Mouse (Mus musculus) kidney, postnatal 0 days (tissue): Measurements from ENCODE around the gene Sept5. TPM values are rescaled to one million over a fixed set of nuclear protein-coding genes. Genes with fewer than 3 reads are reported as not detected.

Source experiments
- ATAC-seq: fragments of 200-750 bp; cut with Nextera tagmentation; replicated peaks from 2 replicates; pipeline ENCODE4 v1.8.0; 2017; ENCODE audit warnings: low read depth, moderate number of reproducible peaks, moderate TSS enrichment, moderate library complexity; ENCODE audit not compliant: low FRiP score
- DNase-seq: peaks from one replicate; pipeline ENCODE4 v3.0.0-alpha.2; 2016; ENCODE audit warnings: low spot score
- H3K27ac ChIP-seq: fragments of 300-500 bp; sonication (generic); 2 replicates; pipeline ENCODE4 v1.5.1; 2014; ENCODE audit warnings: mild to moderate bottlenecking
- H3K27me3 ChIP-seq: fragments of 300-500 bp; sonication (generic); 2 replicates; pipeline ENCODE4 v1.6.1; 2014; ENCODE audit warnings: low read length, mixed read lengths; ENCODE audit not compliant: insufficient read depth
- H3K36me3 ChIP-seq: fragments of 300-500 bp; sonication (generic); 2 replicates; pipeline ENCODE4 v1.6.1; 2014; ENCODE audit warnings: low read length, mixed read lengths; ENCODE audit not compliant: insufficient read depth
- H3K4me1 ChIP-seq: fragments of 300-500 bp; sonication (generic); replicated peaks from 2 replicates; pipeline ENCODE4 v1.6.1; 2014; ENCODE audit warnings: antibody characterized with exemption, low read length, mixed read lengths; ENCODE audit not compliant: insufficient read depth
- H3K4me2 ChIP-seq: fragments of 300-500 bp; sonication (generic); 2 replicates; pipeline ENCODE4 v1.6.1; 2014; ENCODE audit warnings: mild to moderate bottlenecking, low read length, moderate library complexity, mixed read lengths
- H3K4me3 ChIP-seq: fragments of 300-500 bp; sonication (generic); replicated peaks from 2 replicates; pipeline ENCODE4 v1.5.1; 2014; ENCODE audit warnings: low read depth, low read length
- H3K9ac ChIP-seq: fragments of 300-500 bp; sonication (generic); 2 replicates; pipeline ENCODE4 v1.6.1; 2014; ENCODE audit warnings: low read depth, low read length
- H3K9me3 ChIP-seq: fragments of 300-500 bp; sonication (generic); replicated peaks from 2 replicates; pipeline ENCODE4 v1.6.1; 2016; ENCODE audit warnings: low read length, inconsistent platforms, mixed read lengths
- CTCF ChIP-seq: IDR thresholded peaks from 2 replicates; pipeline ENCODE4 v1.5.1; 2016; ENCODE audit warnings: antibody characterized with exemption, low read depth, mild to moderate bottlenecking, moderate library complexity
- WGBS: fragments of 180-500 bp; shearing (Covaris S2); extraction: QIAGEN DNeasy Blood & Tissue Kit; methylation state at CpG from one replicate; pipeline ENCODE4 v1.1.7; 2014; 5-methylcytosine and 5-hydroxymethylcytosine counted together
- polyA plus RNA-seq: library from polyadenylated mRNA; unstranded; fragments of >200 nt; fragmentation: Nextera tagmentation; extraction: Ambion mirVana; gene quantifications from 2 replicates; pipeline ENCODE4 v1.2.1, GENCODE M21; 2015

Gene Sept5
- polyA plus RNA-seq, 1 experiment from 2014 or later: 10.4 TPM

- 47% methylated on average over 6 of the region's 6 CpGs for WGBS
- no peak for ATAC-seq
- Histone ChIP-seq H3K9me3 (no peaks in the 10 kb centered on the region), H3K4me3 (peak overlapping the region; percentile 39; the same call in 1 of the 2 replicates), H3K27ac (no peak overlapping the region), H3K4me1 (peaks cover 3% of the 10 kb centered on the region; the same call in 1 of the 2 replicates), H3K4me2 (peak overlapping the region; percentile 84; the same call in 1 of the 2 replicates), H3K27me3 (peaks cover 65% of the 10 kb centered on the region), H3K9ac (no peak overlapping the region), H3K36me3 (no peaks in the 10 kb centered on the region)
- no peak for DNase-seq
- TF ChIP-seq CTCF: no peak
Measured at GRCm38 (mm10) chr16:18620201-18620600, 9.6 kb downstream of the Sept5 start.

GRCm38 (mm10) chr16:18619110-18619509, 10.6 kb downstream of the Sept5 start:
- H3K4me3 ChIP-seq: no peak overlapping the region
- 64% methylated on average over 4 of the region's 4 CpGs for WGBS
- peaks cover 3% of the 10 kb centered on the region; the same call in 1 of the 2 replicates for H3K4me1 ChIP-seq
- H3K4me2 ChIP-seq: no peak overlapping the region
- H3K9me3 ChIP-seq: no peaks in the 10 kb centered on the region
- H3K36me3 ChIP-seq: no peaks in the 10 kb centered on the region
- ATAC-seq (no peak), DNase-seq (no peak)
- H3K27me3 ChIP-seq: peaks cover 58% of the 10 kb centered on the region
- no peak for TF ChIP-seq CTCF
- no peak overlapping the region for H3K27ac ChIP-seq
- H3K9ac ChIP-seq: no peak overlapping the region

DNA sequence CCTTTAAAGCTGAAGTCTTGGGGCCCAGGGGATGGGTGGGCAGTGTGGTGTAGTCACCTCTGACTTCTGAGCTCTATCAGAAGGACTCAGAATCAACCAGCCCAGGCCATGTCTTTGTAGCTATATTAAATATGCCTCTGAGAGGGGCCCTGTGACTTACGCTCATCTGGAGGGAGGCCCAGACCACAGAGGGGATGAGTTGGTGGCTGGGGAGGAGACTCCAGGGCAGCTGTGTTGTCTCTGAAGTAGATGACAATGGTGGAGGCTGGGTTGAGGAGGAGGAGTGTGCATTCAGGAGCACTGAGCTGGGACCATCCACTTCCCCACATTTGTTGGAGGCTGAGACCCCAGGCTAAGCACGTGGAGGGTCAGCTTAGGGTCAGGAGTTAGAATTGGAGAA, 11.5 kb downstream of the Sept5 start:
- DNase-seq (peak; percentile 37), ATAC-seq (no peak)
- H3K9ac ChIP-seq: no peak overlapping the region
- no peak for TF ChIP-seq CTCF
- no peaks in the 10 kb centered on the region for H3K9me3 ChIP-seq
- 30% methylated on average over 2 of the region's 2 CpGs for WGBS
- H3K4me2 ChIP-seq: no peak overlapping the region
- H3K36me3 ChIP-seq: no peaks in the 10 kb centered on the region
- H3K27ac ChIP-seq: no peak overlapping the region
- no peak overlapping the region for H3K4me3 ChIP-seq
- peaks cover 3% of the 10 kb centered on the region; the same call in 1 of the 2 replicates for H3K4me1 ChIP-seq
- peaks cover 50% of the 10 kb centered on the region for H3K27me3 ChIP-seq

DNA sequence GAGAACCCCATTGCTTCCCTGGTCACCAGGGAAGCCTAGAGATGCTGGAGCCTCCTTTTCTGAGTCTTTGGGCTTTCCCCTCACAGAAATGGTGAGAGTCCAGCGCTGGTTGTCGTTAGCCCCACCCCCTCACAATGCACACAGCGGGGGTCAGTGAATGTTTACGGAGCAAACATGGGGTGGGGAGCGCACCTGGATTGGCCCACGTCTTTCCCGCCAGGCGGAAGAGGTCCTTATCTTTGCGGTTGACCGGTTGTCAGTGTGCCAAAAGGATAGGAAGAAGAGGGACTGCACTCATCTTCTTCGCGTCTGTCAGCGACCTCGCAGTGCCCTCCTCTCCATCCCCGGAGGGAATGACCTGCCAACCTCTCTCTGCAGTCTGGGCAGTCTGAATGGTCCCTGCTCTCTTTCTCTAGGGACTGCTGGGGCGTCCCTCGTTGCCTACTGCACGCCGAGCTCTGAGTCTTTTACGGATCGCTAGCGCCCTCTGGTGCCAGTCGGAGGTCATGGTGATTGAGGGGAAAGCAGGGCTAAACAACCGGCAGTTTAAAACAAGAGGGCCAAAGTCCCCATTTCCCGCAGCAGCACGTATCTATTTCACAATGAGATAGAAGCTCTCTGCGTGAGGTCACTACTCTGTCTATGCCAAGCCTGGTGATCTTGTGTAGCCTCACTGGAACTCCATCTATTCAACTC, 12.2 kb downstream of the Sept5 start:
- no peak overlapping the region for H3K4me3 ChIP-seq
- peak; percentile 93 for DNase-seq
- H3K36me3 ChIP-seq: no peaks in the 10 kb centered on the region
- peaks cover 43% of the 10 kb centered on the region for H3K27me3 ChIP-seq
- no peak; the same call in 1 of the 2 replicates for ATAC-seq
- WGBS: 3% methylated on average over 27 of the region's 27 CpGs
- H3K27ac ChIP-seq: no peak overlapping the region
- H3K9me3 ChIP-seq: no peaks in the 10 kb centered on the region
- H3K9ac ChIP-seq: no peak overlapping the region
- peak; percentile 95 for TF ChIP-seq CTCF
- H3K4me2 ChIP-seq: peak overlapping the region; percentile 44
- H3K4me1 ChIP-seq: peaks cover 3% of the 10 kb centered on the region; the same call in 1 of the 2 replicates

DNA sequence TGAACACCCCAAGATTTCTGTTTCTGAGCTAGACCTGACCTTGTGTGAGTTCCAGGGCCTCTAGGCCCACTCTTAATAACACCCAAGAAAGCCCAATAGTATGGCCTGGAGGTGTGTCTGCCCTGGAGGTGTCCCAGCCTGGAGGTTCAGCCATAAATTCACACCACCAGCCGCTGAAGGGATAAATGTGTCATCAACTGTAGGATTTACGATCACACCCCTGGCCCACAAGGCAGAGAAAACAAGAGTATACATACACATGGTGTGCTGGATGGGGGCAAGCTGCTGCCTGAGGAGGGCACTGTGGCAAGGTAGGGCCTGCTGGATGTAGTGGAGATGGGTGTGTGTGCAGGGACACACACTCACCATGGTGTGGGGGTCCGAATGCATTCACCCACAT, 16.5 kb downstream of the Sept5 start:
- peaks cover 8% of the 10 kb centered on the region; the same call in 1 of the 2 replicates for H3K27me3 ChIP-seq
- no peaks in the 10 kb centered on the region for H3K9me3 ChIP-seq
- peak; percentile 42 for DNase-seq
- H3K36me3 ChIP-seq: no peaks in the 10 kb centered on the region
- 37% methylated on average over 3 of the region's 3 CpGs for WGBS
- no peak overlapping the region for H3K9ac ChIP-seq
- 0 out of 2 replicates have a peak, but pooled peaks cover 3% of the 10 kb centered on the region for H3K4me1 ChIP-seq
- H3K4me3 ChIP-seq: no peak overlapping the region
- TF ChIP-seq CTCF: no peak
- no peak overlapping the region for H3K4me2 ChIP-seq
- ATAC-seq: no peak
- H3K27ac ChIP-seq: no peak overlapping the region

GRCm38 (mm10) chr16:18611752-18612151, 18.0 kb downstream of the Sept5 start:
- Histone ChIP-seq H3K36me3 (no peaks in the 10 kb centered on the region), H3K27ac (no peak overlapping the region), H3K4me3 (no peak overlapping the region), H3K9ac (no peak overlapping the region), H3K9me3 (no peaks in the 10 kb centered on the region), H3K4me2 (no peak overlapping the region), H3K27me3 (peaks cover 7% of the 10 kb centered on the region; the same call in 1 of the 2 replicates), H3K4me1 (0 out of 2 replicates have a peak, but pooled peaks cover under 1% of the 10 kb centered on the region)
- WGBS: 38% methylated on average over 13 of the region's 13 CpGs
- no peak for TF ChIP-seq CTCF
- DNase-seq: no peak
- no peak; the same call in 1 of the 2 replicates for ATAC-seq
